Mouse (Mus musculus): ENCODE data around the gene Ncoa6.

DNA sequence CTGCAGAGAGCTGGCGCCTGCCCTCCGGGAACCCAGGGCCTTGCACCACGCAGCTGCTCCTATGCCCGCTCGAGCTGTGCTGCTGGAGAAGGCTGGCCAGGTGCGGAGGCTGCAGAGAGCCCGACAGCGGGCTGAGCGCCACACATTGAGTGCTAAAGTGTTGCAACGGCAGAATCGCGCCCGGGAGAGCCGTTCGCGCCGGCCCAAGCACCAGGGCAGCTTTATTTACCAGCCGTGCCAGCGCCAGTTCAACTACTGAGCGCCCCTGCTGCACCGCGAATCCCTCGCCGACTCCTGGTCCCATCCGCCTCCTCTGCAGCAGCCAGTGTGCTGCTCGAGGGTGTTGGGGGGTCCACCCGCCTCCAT lies 87.2 kb downstream of the Ncoa6 start:
- TF ChIP-seq CTCF (IDR thresholded peaks at IDR 0.05; ENCODE audit: low read depth, low read length) (no peak), GATA1 (IDR thresholded peaks at IDR 0.05; ENCODE audit: borderline replicate concordance, low read length) (no peak), TAL1 (conservative IDR thresholded peaks at IDR 0.05; ENCODE audit: low read depth, low read length) (no peak)

All from G1E (cell line).